Mouse (Mus musculus) E14TG2a.4 (cell line): ENCODE data around the gene Mki67.
"Not testable (repeated sequence)": the region's sequence is repeated elsewhere in the genome, so short reads cannot be mapped to it uniquely, and the experiment has no call there.

Experiments used
- H3K27me3 ChIP-seq: 2 replicates; pipeline ENCODE4 v1.6.1; 2014; ENCODE audit warnings: low read length, control low read depth; ENCODE audit not compliant: insufficient read depth
- H3K36me3 ChIP-seq: 2 replicates; pipeline ENCODE4 v1.6.1; 2014; ENCODE audit warnings: low read length, control low read depth; ENCODE audit not compliant: insufficient read depth
- H3K4me1 ChIP-seq: replicated peaks from 2 replicates; pipeline ENCODE4 v1.6.1; 2014; ENCODE audit warnings: low read depth, low read length, control low read depth
- H3K4me3 ChIP-seq: replicated peaks from 2 replicates; pipeline ENCODE4 v1.5.1; 2014; ENCODE audit warnings: mild to moderate bottlenecking, low read length
- H3K9me3 ChIP-seq: 2 replicates; pipeline ENCODE4 v1.6.1; 2014; ENCODE audit warnings: low read length, control low read depth
- CTCF ChIP-seq: conservative IDR thresholded peaks from 2 replicates; pipeline ENCODE4 v1.5.1; 2014; ENCODE audit warnings: low read length
- NANOG ChIP-seq: IDR thresholded peaks from 2 replicates; pipeline ENCODE4 v1.6.1; 2014; ENCODE audit warnings: borderline replicate concordance, low read length, mixed read lengths
- POU5F1 ChIP-seq: IDR thresholded peaks from 2 replicates; pipeline ENCODE4 v1.6.1; 2014; ENCODE audit warnings: low read length, borderline replicate concordance

Gene Mki67

GRCm38 (mm10) chr7:135694130-135694529 is 22.0 kb downstream of the Mki67 start:
- H3K4me3 ChIP-seq, result no peak overlapping the region
- no peaks in the 10 kb centered on the region; the same call in 1 of the 2 replicates for H3K4me1 ChIP-seq
- H3K27me3 ChIP-seq, result no peaks in the 10 kb centered on the region
- TF ChIP-seq NANOG, result no peak
- no peak for TF ChIP-seq POU5F1
- H3K36me3 ChIP-seq, result peaks cover 100% of the 10 kb centered on the region
- no peaks in the 10 kb centered on the region for H3K9me3 ChIP-seq

- TF ChIP-seq CTCF (no peak), POU5F1 (no peak), NANOG (no peak)
These were observed 24.2 kb downstream of the Mki67 start for GRCm38 (mm10) chr7:135691941-135692340.

GRCm38 (mm10) chr7:135689396-135689795 is 26.8 kb downstream of the Mki67 start:
- Histone ChIP-seq H3K9me3 (no peaks in the 10 kb centered on the region), H3K36me3 (peaks cover 95% of the 10 kb centered on the region), H3K27me3 (no peaks in the 10 kb centered on the region), H3K4me3 (no peak overlapping the region), H3K4me1 (no peaks in the 10 kb centered on the region; the same call in 1 of the 2 replicates)
- TF ChIP-seq NANOG, result no peak
- TF ChIP-seq POU5F1, result no peak
- no peak for TF ChIP-seq CTCF

More at GRCm38 (mm10) chr7:135691941-135692340, 24.2 kb downstream of the Mki67 start:
- Histone ChIP-seq H3K27me3 (no peaks in the 10 kb centered on the region), H3K9me3 (no peaks in the 10 kb centered on the region), H3K36me3 (peaks cover 100% of the 10 kb centered on the region), H3K4me3 (no peak overlapping the region), H3K4me1 (no peaks in the 10 kb centered on the region; the same call in 1 of the 2 replicates)

- H3K27me3 ChIP-seq, result no peaks in the 10 kb centered on the region
- H3K36me3 ChIP-seq, result peaks cover 51% of the 10 kb centered on the region
- TF ChIP-seq CTCF (no peak), NANOG (no peak)
- H3K4me1 ChIP-seq, result no peaks in the 10 kb centered on the region; the same call in 1 of the 2 replicates
- no peaks in the 10 kb centered on the region for H3K9me3 ChIP-seq
- H3K4me3 ChIP-seq, result no peak overlapping the region
These were observed 31.2 kb downstream of the Mki67 start for GRCm38 (mm10) chr7:135684938-135685337.

- H3K4me3 ChIP-seq, H3K4me1 ChIP-seq, H3K27me3 ChIP-seq, H3K9me3 ChIP-seq: not testable (repeated sequence)
- H3K36me3 ChIP-seq, result peaks cover 42% of the 10 kb centered on the region
These were observed 32.1 kb downstream of the Mki67 start for GRCm38 (mm10) chr7:135684098-135684497.

GRCm38 (mm10) chr7:135680334-135680733 is 35.8 kb downstream of the Mki67 start:
- Histone ChIP-seq H3K4me1 (no peaks in the 10 kb centered on the region), H3K4me3 (no peak overlapping the region), H3K27me3 (no peaks in the 10 kb centered on the region; the same call in 1 of the 2 replicates), H3K9me3 (no peaks in the 10 kb centered on the region), H3K36me3 (peaks cover 5% of the 10 kb centered on the region; the same call in 1 of the 2 replicates)
- TF ChIP-seq POU5F1 (no peak), CTCF (peak; percentile 76)

- no peak for TF ChIP-seq CTCF
- TF ChIP-seq POU5F1, result no peak
- TF ChIP-seq NANOG, result no peak
- Histone ChIP-seq H3K36me3 (no peaks in the 10 kb centered on the region), H3K4me3 (no peak overlapping the region), H3K4me1 (no peaks in the 10 kb centered on the region), H3K27me3 (peaks cover under 1% of the 10 kb centered on the region; the same call in 1 of the 2 replicates), H3K9me3 (no peaks in the 10 kb centered on the region)
These were observed 39.4 kb downstream of the Mki67 start for GRCm38 (mm10) chr7:135676722-135677121.

GRCm38 (mm10) chr7:135673576-135673975 is 42.6 kb downstream of the Mki67 start:
- H3K36me3 ChIP-seq, result no peaks in the 10 kb centered on the region
- H3K27me3 ChIP-seq, result peaks cover 3% of the 10 kb centered on the region; the same call in 1 of the 2 replicates
- H3K4me1 ChIP-seq, result no peaks in the 10 kb centered on the region
- TF ChIP-seq POU5F1, result no peak
- no peak for TF ChIP-seq CTCF
- TF ChIP-seq NANOG, result no peak
- no peak overlapping the region for H3K4me3 ChIP-seq
- H3K9me3 ChIP-seq, result no peaks in the 10 kb centered on the region

GRCm38 (mm10) chr7:135668852-135669739 is 47.1 kb downstream of the Mki67 start:
- H3K27me3 ChIP-seq, result peaks cover 3% of the 10 kb centered on the region; the same call in 1 of the 2 replicates
- TF ChIP-seq CTCF (peak; percentile 72), POU5F1 (no peak), NANOG (no peak)
- no peaks in the 10 kb centered on the region; the same call in 1 of the 2 replicates for H3K4me1 ChIP-seq
- H3K36me3 ChIP-seq, result no peaks in the 10 kb centered on the region
- H3K4me3 ChIP-seq, result no peak overlapping the region
- H3K9me3 ChIP-seq, result no peaks in the 10 kb centered on the region
